Mouse (Mus musculus): ENCODE data around the gene Rsrc2.

Gene Rsrc2

DNA sequence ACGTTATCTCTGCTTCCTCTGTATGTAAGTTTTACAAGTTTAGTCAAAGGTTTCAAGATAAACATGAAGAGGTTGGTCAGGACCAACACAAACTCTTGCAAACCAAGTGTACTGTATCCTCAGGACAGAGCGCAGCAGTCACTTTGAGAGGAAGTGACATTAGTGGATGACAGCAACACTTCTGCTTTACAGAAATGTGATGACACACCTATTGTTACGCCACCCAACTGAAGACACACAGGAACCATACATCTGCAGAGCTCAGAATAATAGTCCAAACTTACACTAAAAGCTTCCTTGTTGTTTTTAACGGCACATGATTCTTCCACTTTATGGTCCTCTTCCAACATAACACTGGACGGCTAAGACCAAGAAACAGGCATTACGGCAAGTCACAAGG lies 35.4 kb downstream of the Rsrc2 start:
- no peaks in the 10 kb centered on the region for H3K9me3 ChIP-seq (ENCODE audit: low read length)
- TF ChIP-seq POU5F1 (IDR thresholded peaks at IDR 0.05; ENCODE audit: borderline replicate concordance, low read length): no peak

DNA sequence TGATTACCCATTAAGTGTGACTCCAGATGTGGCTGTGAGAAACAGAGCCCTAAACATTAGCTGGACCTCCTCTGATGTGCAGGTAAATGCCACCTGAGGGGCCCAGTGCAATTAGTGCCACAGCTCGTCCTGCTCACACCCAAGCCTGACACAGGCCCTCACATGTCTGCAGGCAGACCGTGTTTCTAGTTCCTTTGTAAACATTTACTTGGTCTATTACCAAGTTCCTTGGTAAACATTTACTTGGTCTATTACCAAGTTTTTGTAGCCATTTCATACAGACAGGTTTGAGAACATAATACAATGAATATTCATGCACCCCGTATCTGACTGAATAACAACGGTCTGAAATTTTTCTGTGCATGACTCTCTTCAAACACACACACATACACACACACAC lies 39.6 kb downstream of the Rsrc2 start:
- TF ChIP-seq POU5F1 (IDR thresholded peaks at IDR 0.05; ENCODE audit: borderline replicate concordance, low read length): no peak
- TF ChIP-seq NANOG (IDR thresholded peaks at IDR 0.05; ENCODE audit: borderline replicate concordance, low read length): no peak
- no peak for TF ChIP-seq CTCF (conservative IDR thresholded peaks at IDR 0.05; ENCODE audit: low read length)
- no peaks in the 10 kb centered on the region for H3K9me3 ChIP-seq (ENCODE audit: low read length)
- no peak overlapping the region for H3K4me3 ChIP-seq (replicated peaks; ENCODE audit: low read length)
- H3K4me1 ChIP-seq (replicated peaks; ENCODE audit: low read depth, low read length): no peaks in the 10 kb centered on the region; the same call in none of the 2 replicates
- no peaks in the 10 kb centered on the region for H3K27me3 ChIP-seq (ENCODE audit: insufficient read depth, low read length)
- peaks cover 97% of the 10 kb centered on the region for H3K36me3 ChIP-seq (ENCODE audit: insufficient read depth, low read length)

More for the DNA sequence above, 35.4 kb downstream of the Rsrc2 start:
- Histone ChIP-seq H3K27me3 (ENCODE audit: insufficient read depth, low read length) (no peaks in the 10 kb centered on the region), H3K4me1 (replicated peaks; ENCODE audit: low read depth, low read length) (peaks cover 19% of the 10 kb centered on the region), H3K36me3 (ENCODE audit: insufficient read depth, low read length) (peaks cover 97% of the 10 kb centered on the region), H3K4me3 (replicated peaks; ENCODE audit: low read length) (no peak overlapping the region)

DNA sequence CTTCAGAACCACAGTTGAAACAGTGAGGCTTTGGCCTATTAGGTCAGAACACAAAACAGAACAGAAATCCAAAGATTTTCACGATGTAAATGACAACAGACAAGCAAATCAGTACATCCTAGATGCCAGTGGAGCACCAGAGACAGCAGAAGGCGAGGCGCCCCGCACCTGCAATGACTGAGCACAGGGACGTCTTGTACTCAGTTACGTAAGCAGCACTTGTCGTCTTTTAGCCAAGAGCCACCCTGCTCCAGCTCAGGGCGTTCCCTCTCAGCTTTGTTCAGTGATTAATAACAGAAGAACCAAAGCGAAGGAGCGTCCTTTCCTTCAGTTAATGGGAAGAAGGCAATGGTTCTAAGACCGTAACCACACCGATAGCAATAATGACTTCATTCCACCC lies 40.6 kb downstream of the Rsrc2 start:
- TF ChIP-seq POU5F1 (IDR thresholded peaks at IDR 0.05; ENCODE audit: borderline replicate concordance, low read length): no peak
- Histone ChIP-seq H3K4me3 (replicated peaks; ENCODE audit: low read length) (no peak overlapping the region), H3K27me3 (ENCODE audit: insufficient read depth, low read length) (no peaks in the 10 kb centered on the region), H3K4me1 (replicated peaks; ENCODE audit: low read depth, low read length) (no peaks in the 10 kb centered on the region; the same call in none of the 2 replicates), H3K36me3 (ENCODE audit: insufficient read depth, low read length) (peaks cover 97% of the 10 kb centered on the region), H3K9me3 (ENCODE audit: low read length) (no peaks in the 10 kb centered on the region)

GRCm38 (mm10) chr5:123700625-123701024 lies 48.6 kb downstream of the Rsrc2 start:
- TF ChIP-seq POU5F1 (IDR thresholded peaks at IDR 0.05; ENCODE audit: borderline replicate concordance, low read length) (no peak), NANOG (IDR thresholded peaks at IDR 0.05; ENCODE audit: borderline replicate concordance, low read length) (no peak), CTCF (conservative IDR thresholded peaks at IDR 0.05; ENCODE audit: low read length) (no peak)
- Histone ChIP-seq H3K9me3 (ENCODE audit: low read length) (no peaks in the 10 kb centered on the region), H3K4me3 (replicated peaks; ENCODE audit: low read length) (no peak overlapping the region), H3K27me3 (ENCODE audit: insufficient read depth, low read length) (no peaks in the 10 kb centered on the region), H3K36me3 (ENCODE audit: insufficient read depth, low read length) (peaks cover 74% of the 10 kb centered on the region), H3K4me1 (replicated peaks; ENCODE audit: low read depth, low read length) (peaks cover 28% of the 10 kb centered on the region)

DNA sequence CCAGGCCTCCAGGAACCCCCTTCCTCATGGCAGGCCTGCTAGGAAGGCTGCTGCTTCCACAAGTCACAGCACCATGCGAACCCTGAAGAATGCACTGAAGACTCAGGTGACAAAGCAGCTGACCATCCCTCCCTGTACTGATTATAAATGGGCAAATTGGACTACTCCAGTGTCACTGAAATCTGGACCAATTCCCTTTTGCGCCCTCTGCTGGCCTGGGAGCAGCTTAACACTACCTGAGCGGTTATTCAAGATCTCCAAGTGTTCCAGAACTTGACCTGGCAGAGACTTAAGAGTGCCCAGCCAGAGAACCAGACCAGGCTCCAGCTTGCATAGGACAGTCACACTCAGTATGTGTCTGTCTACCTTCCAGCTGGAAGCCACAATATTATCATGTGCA lies 50.0 kb downstream of the Rsrc2 start:
- peaks cover 60% of the 10 kb centered on the region for H3K36me3 ChIP-seq (ENCODE audit: insufficient read depth, low read length)
- no peaks in the 10 kb centered on the region for H3K9me3 ChIP-seq (ENCODE audit: low read length)
- H3K4me3 ChIP-seq (replicated peaks; ENCODE audit: low read length): no peak overlapping the region
- no peaks in the 10 kb centered on the region for H3K27me3 ChIP-seq (ENCODE audit: insufficient read depth, low read length)
- TF ChIP-seq CTCF (conservative IDR thresholded peaks at IDR 0.05; ENCODE audit: low read length): peak; percentile 86
- no peak for TF ChIP-seq POU5F1 (IDR thresholded peaks at IDR 0.05; ENCODE audit: borderline replicate concordance, low read length)
- H3K4me1 ChIP-seq (replicated peaks; ENCODE audit: low read depth, low read length): peaks cover 36% of the 10 kb centered on the region

DNA sequence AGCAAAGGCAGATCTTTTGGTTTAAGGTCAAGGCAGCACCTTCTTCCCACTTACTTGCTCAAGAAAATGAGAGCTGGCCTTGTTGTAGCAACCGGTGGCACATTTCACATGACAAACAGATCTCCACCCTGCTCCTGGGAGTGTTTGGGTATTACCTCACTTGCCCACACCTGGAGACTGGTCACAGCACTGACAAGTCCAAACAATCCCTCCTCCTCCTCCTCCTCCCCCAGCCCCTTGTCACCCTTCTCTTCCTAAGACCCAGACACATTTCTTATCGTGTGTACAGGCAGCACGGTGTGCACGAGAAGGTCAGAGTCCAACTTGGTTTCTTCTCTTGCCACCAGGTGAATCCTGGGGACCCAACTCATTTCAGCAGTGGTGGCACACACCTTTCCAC lies 52.3 kb downstream of the Rsrc2 start:
- H3K4me3 ChIP-seq (replicated peaks; ENCODE audit: low read length): no peak overlapping the region
- no peaks in the 10 kb centered on the region for H3K27me3 ChIP-seq (ENCODE audit: insufficient read depth, low read length)
- H3K4me1 ChIP-seq (replicated peaks; ENCODE audit: low read depth, low read length): peaks cover 32% of the 10 kb centered on the region
- peaks cover 37% of the 10 kb centered on the region for H3K36me3 ChIP-seq (ENCODE audit: insufficient read depth, low read length)
- TF ChIP-seq POU5F1 (IDR thresholded peaks at IDR 0.05; ENCODE audit: borderline replicate concordance, low read length) (no peak), CTCF (conservative IDR thresholded peaks at IDR 0.05; ENCODE audit: low read length) (no peak), NANOG (IDR thresholded peaks at IDR 0.05; ENCODE audit: borderline replicate concordance, low read length) (no peak)
- H3K9me3 ChIP-seq (ENCODE audit: low read length): no peaks in the 10 kb centered on the region

DNA sequence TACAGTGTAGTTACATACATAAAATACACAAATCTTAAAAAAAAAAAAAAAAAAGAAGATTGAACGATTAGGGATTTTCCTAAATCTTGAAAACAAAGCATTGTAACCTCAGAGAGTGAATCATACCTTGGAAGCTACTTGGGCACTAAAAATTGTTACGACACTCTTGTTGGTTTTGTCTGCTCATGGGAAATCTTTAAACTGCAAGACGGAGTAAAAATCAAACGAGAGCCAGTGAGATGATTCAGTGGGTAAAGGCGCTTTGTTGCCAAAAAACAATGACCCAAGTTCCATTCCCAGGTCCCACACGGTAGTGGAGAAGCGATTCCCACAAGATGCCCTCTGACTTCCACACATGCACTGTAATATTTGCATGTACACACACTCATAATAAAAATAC lies 53.0 kb downstream of the Rsrc2 start:
- TF ChIP-seq POU5F1 (IDR thresholded peaks at IDR 0.05; ENCODE audit: borderline replicate concordance, low read length) (no peak), CTCF (conservative IDR thresholded peaks at IDR 0.05; ENCODE audit: low read length) (no peak), NANOG (IDR thresholded peaks at IDR 0.05; ENCODE audit: borderline replicate concordance, low read length) (no peak)
- Histone ChIP-seq H3K36me3 (ENCODE audit: insufficient read depth, low read length) (peaks cover 30% of the 10 kb centered on the region), H3K27me3 (ENCODE audit: insufficient read depth, low read length) (no peaks in the 10 kb centered on the region), H3K4me3 (replicated peaks; ENCODE audit: low read length) (no peak overlapping the region), H3K4me1 (replicated peaks; ENCODE audit: low read depth, low read length) (peaks cover 30% of the 10 kb centered on the region), H3K9me3 (ENCODE audit: low read length) (no peaks in the 10 kb centered on the region)

GRCm38 (mm10) chr5:123694468-123694867 lies 54.7 kb downstream of the Rsrc2 start:
- peaks cover 17% of the 10 kb centered on the region for H3K4me1 ChIP-seq (replicated peaks; ENCODE audit: low read depth, low read length)

GRCm38 (mm10) chr5:123684221-123685144 lies 64.7 kb downstream of the Rsrc2 start, which contains the start of gene Clip1:
Gene Clip1 (minus strand): TSS chr5:123684618.
- TF ChIP-seq POU5F1 (IDR thresholded peaks at IDR 0.05; ENCODE audit: borderline replicate concordance, low read length) (no peak), CTCF (conservative IDR thresholded peaks at IDR 0.05; ENCODE audit: low read length) (no peak), NANOG (IDR thresholded peaks at IDR 0.05; ENCODE audit: borderline replicate concordance, low read length) (no peak)
- H3K36me3 ChIP-seq (ENCODE audit: insufficient read depth, low read length): no peaks in the 10 kb centered on the region
- H3K27me3 ChIP-seq (ENCODE audit: insufficient read depth, low read length): peaks cover 50% of the 10 kb centered on the region
- no peaks in the 10 kb centered on the region for H3K9me3 ChIP-seq (ENCODE audit: low read length)
- peaks cover 15% of the 10 kb centered on the region for H3K4me1 ChIP-seq (replicated peaks; ENCODE audit: low read depth, low read length)
- H3K4me3 ChIP-seq (replicated peaks; ENCODE audit: low read length): peak within 1 kb of the TSS; percentile 84

More at GRCm38 (mm10) chr5:123694468-123694867, 54.7 kb downstream of the Rsrc2 start:
- Histone ChIP-seq H3K4me3 (replicated peaks; ENCODE audit: low read length) (no peak overlapping the region), H3K36me3 (ENCODE audit: insufficient read depth, low read length) (peaks cover 12% of the 10 kb centered on the region), H3K27me3 (ENCODE audit: insufficient read depth, low read length) (no peaks in the 10 kb centered on the region), H3K9me3 (ENCODE audit: low read length) (no peaks in the 10 kb centered on the region)
- TF ChIP-seq CTCF (conservative IDR thresholded peaks at IDR 0.05; ENCODE audit: low read length): no peak
- no peak for TF ChIP-seq POU5F1 (IDR thresholded peaks at IDR 0.05; ENCODE audit: borderline replicate concordance, low read length)

Data from E14TG2a.4 (cell line).